Mouse (Mus musculus) forebrain, embryonic 11.5 days (tissue): ENCODE results near the gene Olfr16. TPM values are rescaled to one million over a fixed set of nuclear protein-coding genes. Genes with fewer than 3 reads are reported as not detected.

Source experiments
- ATAC-seq: fragments of 200-750 bp; cut with Nextera tagmentation; replicated peaks from 2 replicates; pipeline ENCODE4 v1.8.0; 2017; ENCODE audit warnings: moderate TSS enrichment; ENCODE audit not compliant: low FRiP score
- DNase-seq: peaks from one replicate; pipeline ENCODE4 v3.0.0-alpha.2; 2017; ENCODE audit warnings: low spot score
- H3K27ac ChIP-seq: fragments of 300-500 bp; sonication (generic); 2 replicates; pipeline ENCODE4 v1.5.1; 2014; ENCODE audit warnings: low read depth, low read length
- H3K27me3 ChIP-seq: fragments of 300-500 bp; sonication (generic); 2 replicates; pipeline ENCODE4 v1.6.1; 2014; ENCODE audit warnings: mild to moderate bottlenecking, low read length, mixed read lengths; ENCODE audit not compliant: control insufficient read depth, insufficient read depth
- H3K36me3 ChIP-seq: fragments of 300-500 bp; sonication (generic); 2 replicates; pipeline ENCODE4 v1.6.1; 2014; ENCODE audit warnings: mild to moderate bottlenecking, low read length, moderate library complexity, mixed read lengths; ENCODE audit not compliant: control insufficient read depth, insufficient read depth
- H3K4me1 ChIP-seq: fragments of 300-500 bp; sonication (generic); replicated peaks from 2 replicates; pipeline ENCODE4 v1.6.1; 2014; ENCODE audit warnings: low read length, mixed read lengths; ENCODE audit not compliant: control insufficient read depth, insufficient read depth
- H3K4me2 ChIP-seq: fragments of 300-500 bp; sonication (generic); 2 replicates; pipeline ENCODE4 v1.6.1; 2014; ENCODE audit warnings: low read depth, mild to moderate bottlenecking, low read length, moderate library complexity, mixed read lengths; ENCODE audit not compliant: severe bottlenecking
- H3K4me3 ChIP-seq: fragments of 300-500 bp; sonication (generic); 2 replicates; pipeline ENCODE4 v1.5.1; 2014; ENCODE audit warnings: low read depth, low read length
- H3K9ac ChIP-seq: fragments of 300-500 bp; sonication (generic); 2 replicates; pipeline ENCODE4 v1.6.1; 2014; ENCODE audit warnings: low read length
- H3K9me3 ChIP-seq: fragments of 300-500 bp; sonication (generic); 2 replicates; pipeline ENCODE4 v1.6.1; 2016; ENCODE audit warnings: low read length, mixed read lengths; ENCODE audit not compliant: control insufficient read depth
- WGBS: fragments of 180-500 bp; shearing (Covaris S2); extraction: QIAGEN DNeasy Blood & Tissue Kit; methylation state at CpG from one replicate; pipeline ENCODE4 v1.1.7; 2014; 5-methylcytosine and 5-hydroxymethylcytosine counted together
- polyA plus RNA-seq: library from polyadenylated mRNA; unstranded; fragments of >200 nt; fragmentation: Nextera tagmentation; extraction: Ambion mirVana; gene quantifications from 2 replicates; pipeline ENCODE4 v1.2.1, GENCODE M21; 2014

Gene Olfr16
- polyA plus RNA-seq, result not detected in 2 replicates

GRCm38 (mm10) chr1:172950160-172950559, at the start of gene Olfr16:
TSS of gene Olfr16 (plus strand) at chr1:172950409.
- DNase-seq (no peak), ATAC-seq (no peak)
- H3K9ac ChIP-seq, result no peak within 1 kb of the TSS
- H3K36me3 ChIP-seq, result no peaks in the 10 kb centered on the region
- H3K9me3 ChIP-seq, result no peaks in the 10 kb centered on the region
- no peak within 1 kb of the TSS for H3K27ac ChIP-seq
- no peak within 1 kb of the TSS for H3K4me3 ChIP-seq
- no peak within 1 kb of the TSS for H3K4me2 ChIP-seq
- H3K4me1 ChIP-seq, result no peaks in the 10 kb centered on the region
- 60% methylated on average over 1 of the region's 1 CpGs for WGBS
- no peaks in the 10 kb centered on the region for H3K27me3 ChIP-seq

- no peak overlapping the region for H3K4me2 ChIP-seq
- no peak overlapping the region for H3K27ac ChIP-seq
- no peak overlapping the region for H3K9ac ChIP-seq
- H3K27me3 ChIP-seq, result no peaks in the 10 kb centered on the region
- no peak for DNase-seq
- H3K9me3 ChIP-seq, result no peaks in the 10 kb centered on the region
- H3K4me3 ChIP-seq, result no peak overlapping the region
- no peaks in the 10 kb centered on the region for H3K36me3 ChIP-seq
- no peaks in the 10 kb centered on the region for H3K4me1 ChIP-seq
- ATAC-seq, result no peak
These were observed 46.9 kb upstream of the Olfr16 start for GRCm38 (mm10) chr1:172903313-172903712.

- Histone ChIP-seq H3K9me3 (no peaks in the 10 kb centered on the region), H3K4me1 (no peaks in the 10 kb centered on the region), H3K4me2 (no peak overlapping the region), H3K9ac (no peak overlapping the region), H3K27ac (no peak overlapping the region), H3K36me3 (no peaks in the 10 kb centered on the region), H3K27me3 (no peaks in the 10 kb centered on the region), H3K4me3 (no peak overlapping the region)
- ATAC-seq (no peak), DNase-seq (no peak)
- WGBS, result 93% methylated on average over 1 of the region's 1 CpGs
These were observed 33.1 kb upstream of the Olfr16 start for GRCm38 (mm10) chr1:172917115-172917514.

GRCm38 (mm10) chr1:172918450-172918849, 31.8 kb upstream of the Olfr16 start:
- WGBS, result 93% methylated on average over 2 of the region's 2 CpGs
- H3K36me3 ChIP-seq, result no peaks in the 10 kb centered on the region
- H3K9ac ChIP-seq, result no peak overlapping the region
- no peak for DNase-seq
- no peaks in the 10 kb centered on the region for H3K27me3 ChIP-seq
- no peak overlapping the region for H3K4me3 ChIP-seq
- H3K9me3 ChIP-seq, result no peaks in the 10 kb centered on the region
- no peaks in the 10 kb centered on the region for H3K4me1 ChIP-seq
- H3K27ac ChIP-seq, result no peak overlapping the region
- ATAC-seq, result no peak
- H3K4me2 ChIP-seq, result no peak overlapping the region

- 93% methylated on average over 2 of the region's 2 CpGs for WGBS
- no peak overlapping the region for H3K4me2 ChIP-seq
- ATAC-seq (no peak), DNase-seq (no peak)
- no peak overlapping the region for H3K4me3 ChIP-seq
- H3K9ac ChIP-seq, result no peak overlapping the region
- H3K27me3 ChIP-seq, result no peaks in the 10 kb centered on the region
- H3K4me1 ChIP-seq, result no peaks in the 10 kb centered on the region
- no peaks in the 10 kb centered on the region for H3K9me3 ChIP-seq
- no peaks in the 10 kb centered on the region for H3K36me3 ChIP-seq
- no peak overlapping the region for H3K27ac ChIP-seq
These were observed 18.0 kb upstream of the Olfr16 start for GRCm38 (mm10) chr1:172932197-172932596.

GRCm38 (mm10) chr1:172951171-172951720, 1.0 kb downstream of the Olfr16 start:
- 82% methylated on average over 2 of the region's 2 CpGs for whole genome bisulfite sequencing
- H3K9me3 ChIP-seq, result no peaks in the 10 kb centered on the region
- H3K4me1 ChIP-seq, result no peaks in the 10 kb centered on the region
- no peak overlapping the region for H3K9ac ChIP-seq
- no peak overlapping the region for H3K4me2 ChIP-seq
- H3K27ac ChIP-seq, result no peak overlapping the region
- DNase-seq, result no peak
- H3K27me3 ChIP-seq, result no peaks in the 10 kb centered on the region
- H3K4me3 ChIP-seq, result no peak overlapping the region
- no peak for ATAC-seq
- no peaks in the 10 kb centered on the region for H3K36me3 ChIP-seq

GRCm38 (mm10) chr1:172955376-172955775, 5.2 kb downstream of the Olfr16 start:
- no peaks in the 10 kb centered on the region for H3K9me3 ChIP-seq
- no peaks in the 10 kb centered on the region for H3K4me1 ChIP-seq
- DNase-seq (no peak), ATAC-seq (0 out of 2 replicates have a peak, but pooled peaks have one; percentile 15)
- WGBS, result 87% methylated on average over 4 of the region's 4 CpGs
- no peak overlapping the region for H3K27ac ChIP-seq
- no peak overlapping the region for H3K4me2 ChIP-seq
- no peaks in the 10 kb centered on the region for H3K27me3 ChIP-seq
- H3K36me3 ChIP-seq, result no peaks in the 10 kb centered on the region
- H3K4me3 ChIP-seq, result no peak overlapping the region
- H3K9ac ChIP-seq, result no peak overlapping the region

GRCm38 (mm10) chr1:172960452-172960851, 10.2 kb downstream of the Olfr16 start:
- WGBS, result 83% methylated on average over 1 of the region's 1 CpGs
- DNase-seq (no peak), ATAC-seq (no peak)
- H3K4me2 ChIP-seq, result no peak overlapping the region
- no peak overlapping the region for H3K4me3 ChIP-seq
- no peaks in the 10 kb centered on the region for H3K36me3 ChIP-seq
- H3K4me1 ChIP-seq, result no peaks in the 10 kb centered on the region
- H3K27me3 ChIP-seq, result no peaks in the 10 kb centered on the region
- H3K9me3 ChIP-seq, result no peaks in the 10 kb centered on the region
- H3K27ac ChIP-seq, result no peak overlapping the region
- H3K9ac ChIP-seq, result no peak overlapping the region

GRCm38 (mm10) chr1:172989794-172990634, 39.8 kb downstream of the Olfr16 start:
- Histone ChIP-seq H3K36me3 (no peaks in the 10 kb centered on the region), H3K4me1 (no peaks in the 10 kb centered on the region), H3K27ac (no peak overlapping the region), H3K9me3 (no peaks in the 10 kb centered on the region), H3K27me3 (no peaks in the 10 kb centered on the region), H3K9ac (no peak overlapping the region), H3K4me2 (no peak overlapping the region), H3K4me3 (no peak overlapping the region)
- ATAC-seq, result no peak
- DNase-seq, result no peak
- WGBS, result 74% methylated on average over 12 of the region's 12 CpGs
